Mouse (Mus musculus) embryo, embryonic 9.5 days (tissue): ENCODE measurements around the gene Maml1.
A peak's percentile ranks its signal among the peaks of the same experiment; 100 is the strongest.

Source experiments
- DNase-seq: peaks from one replicate; pipeline ENCODE4 v3.0.0-alpha.2; 2017; ENCODE audit errors: extremely low spot score

Gene Maml1

DNA sequence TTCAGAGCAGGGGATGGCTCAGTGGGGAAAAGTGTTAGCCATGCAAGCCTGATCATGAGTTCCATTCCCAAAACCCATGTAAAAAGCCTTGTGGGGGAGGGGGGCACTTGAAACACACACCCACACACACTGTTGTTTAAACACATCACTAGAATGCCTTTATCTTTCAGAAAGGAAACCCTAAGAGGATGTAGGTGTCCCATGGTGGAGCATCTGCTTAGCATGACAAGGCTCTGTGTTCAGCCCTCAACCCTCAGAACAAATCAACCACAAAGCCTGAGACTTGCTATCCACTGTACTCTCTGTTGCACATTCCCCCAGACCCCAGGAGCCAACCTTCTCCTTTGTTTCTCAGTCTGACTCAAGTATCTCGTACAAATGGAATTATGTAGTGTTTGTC lies 12.1 kb downstream of the Maml1 start:
- DNase-seq: no peak

DNA sequence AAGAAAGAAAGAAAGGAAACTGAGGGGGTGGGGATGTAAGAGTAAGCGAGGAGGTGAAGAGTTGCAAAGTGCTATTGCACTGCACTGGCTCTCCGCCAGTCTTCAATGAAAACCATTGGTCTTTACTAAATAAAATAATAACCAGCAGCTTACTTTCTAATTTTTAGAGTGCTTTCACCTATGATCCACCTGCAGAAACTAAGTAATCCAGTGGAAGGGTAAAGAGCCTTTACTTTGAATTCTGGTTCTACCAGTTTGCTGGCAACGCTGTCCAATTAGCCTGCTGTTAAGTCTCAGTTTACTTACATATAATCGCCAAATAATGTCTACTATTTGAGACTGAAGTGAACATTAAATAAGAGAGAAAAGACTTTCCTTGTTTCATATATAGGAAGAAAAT lies 13.1 kb downstream of the Maml1 start:
- DNase-seq: no peak

DNA sequence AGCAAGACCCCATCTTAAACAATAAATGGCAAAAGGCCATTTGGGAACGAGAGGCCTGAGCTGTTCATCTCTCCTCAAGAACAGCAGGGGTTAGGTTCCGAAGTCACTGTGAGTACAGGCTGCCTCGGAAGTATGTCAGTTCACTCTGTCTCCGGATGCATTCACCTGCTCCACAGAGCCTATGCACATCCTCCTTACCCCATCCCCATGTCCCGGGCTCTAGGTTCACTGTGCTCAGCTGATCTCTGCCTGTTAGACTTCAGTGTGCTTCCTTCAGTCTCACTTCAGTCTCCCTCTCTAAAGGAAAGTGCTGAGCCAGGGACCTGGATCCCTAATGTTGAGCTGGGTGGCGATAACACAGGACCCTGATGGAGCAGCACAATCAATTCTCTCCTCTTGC lies 14.4 kb downstream of the Maml1 start:
- DNase-seq: no peak

DNA sequence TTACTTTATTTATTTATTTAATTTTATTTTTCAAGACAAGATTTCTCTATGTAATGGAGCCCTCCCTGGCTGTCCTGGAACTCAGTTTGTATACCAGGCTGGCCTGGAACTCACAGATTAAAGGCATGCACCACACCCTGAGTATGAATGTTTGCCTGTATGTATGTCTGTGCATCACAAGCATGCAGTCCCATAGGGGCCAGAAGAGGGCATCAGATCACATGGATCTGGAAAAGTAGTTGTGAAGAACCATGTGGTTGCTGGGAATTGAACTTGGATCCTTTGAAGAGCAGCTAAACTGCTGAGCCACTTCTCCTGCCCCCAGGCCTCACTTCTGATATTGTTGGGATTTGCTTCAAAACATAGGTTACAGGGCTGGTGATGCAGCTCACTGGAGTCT lies 15.1 kb downstream of the Maml1 start:
- DNase-seq: no peak

DNA sequence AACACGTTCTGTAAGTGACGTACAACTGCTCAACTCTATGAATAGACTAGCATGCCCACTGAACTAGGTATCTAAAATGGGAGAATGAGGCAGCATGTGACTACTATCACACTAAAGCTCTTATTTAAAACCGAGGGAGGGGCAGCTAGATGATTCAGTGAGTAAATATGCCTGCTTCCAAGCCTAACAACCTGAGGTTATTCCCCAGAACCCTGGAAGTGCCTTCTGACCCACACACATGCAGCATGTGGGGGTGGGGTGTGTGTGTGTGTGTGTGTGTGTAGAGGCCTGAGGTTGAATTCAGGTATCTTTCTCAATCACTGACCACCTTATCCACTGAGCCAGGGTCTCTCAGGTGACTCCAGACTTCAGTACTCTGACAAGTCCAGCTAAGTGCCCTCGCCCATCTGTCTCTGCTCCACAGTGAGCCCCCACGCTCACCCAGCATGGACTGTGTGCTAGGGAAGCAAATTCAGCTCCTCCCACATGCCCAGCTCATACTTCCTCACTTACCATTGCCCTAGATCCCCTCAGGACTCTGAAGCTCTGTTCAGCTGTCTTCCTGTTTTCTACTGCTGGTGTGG lies 16.5 kb downstream of the Maml1 start:
- DNase-seq: no peak

DNA sequence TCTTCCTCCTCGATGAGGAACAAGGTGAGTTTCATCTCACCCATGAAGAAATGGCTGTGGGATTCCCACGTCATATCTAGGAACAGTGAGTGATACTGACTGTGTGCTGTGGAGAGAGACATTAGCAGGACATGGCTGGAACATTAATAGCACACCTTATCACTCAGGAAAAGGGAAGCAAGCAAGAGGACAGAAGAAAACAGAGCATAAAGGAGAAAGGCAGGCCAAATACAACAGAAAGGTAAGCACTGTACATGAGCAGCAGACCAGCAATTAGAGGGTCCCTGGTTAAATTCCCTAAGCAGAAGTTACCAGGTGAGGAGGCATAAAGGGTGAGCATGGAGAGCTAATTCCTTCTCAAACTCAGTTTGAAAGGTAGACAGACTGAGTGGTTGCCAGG lies 17.0 kb downstream of the Maml1 start:
- DNase-seq: no peak

DNA sequence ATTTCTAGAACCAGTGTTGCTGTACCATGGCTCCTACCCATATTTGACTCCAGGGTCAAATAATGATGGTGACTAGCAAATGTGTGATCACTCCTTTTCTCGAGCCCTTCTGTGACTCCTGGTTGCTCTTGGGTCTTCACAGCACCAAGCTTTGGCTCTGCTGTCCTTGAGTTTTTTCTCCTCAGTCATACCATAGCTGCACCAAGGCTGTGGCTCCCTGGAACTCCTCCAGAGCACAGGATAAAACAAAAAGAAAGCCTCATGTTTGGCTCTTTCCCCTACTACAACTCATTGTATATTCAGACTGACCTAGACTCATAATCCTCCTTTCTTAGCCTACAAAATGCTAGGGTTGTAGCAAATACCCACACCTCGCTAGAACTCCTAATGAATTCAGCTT lies 19.3 kb downstream of the Maml1 start:
- no peak for DNase-seq

DNA sequence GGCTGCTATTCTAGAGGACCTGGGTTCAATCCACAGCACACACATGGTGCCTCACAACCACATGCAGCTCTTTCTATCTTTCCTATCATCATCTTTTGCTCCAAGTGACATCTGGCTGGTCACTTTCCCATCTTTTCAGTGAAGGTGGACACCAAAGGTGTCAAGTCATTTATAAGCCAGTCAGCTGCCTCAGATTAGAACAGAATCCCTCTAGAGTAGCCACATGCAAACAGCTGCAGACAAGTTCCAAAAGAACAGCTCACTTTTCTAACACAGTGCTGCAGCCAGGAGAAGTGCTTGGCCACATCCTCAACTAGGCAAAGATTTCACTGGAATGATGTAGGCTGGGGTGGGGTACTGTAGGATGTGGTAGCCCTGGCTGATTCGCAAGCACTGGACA lies 22.2 kb downstream of the Maml1 start:
- no peak for DNase-seq

DNA sequence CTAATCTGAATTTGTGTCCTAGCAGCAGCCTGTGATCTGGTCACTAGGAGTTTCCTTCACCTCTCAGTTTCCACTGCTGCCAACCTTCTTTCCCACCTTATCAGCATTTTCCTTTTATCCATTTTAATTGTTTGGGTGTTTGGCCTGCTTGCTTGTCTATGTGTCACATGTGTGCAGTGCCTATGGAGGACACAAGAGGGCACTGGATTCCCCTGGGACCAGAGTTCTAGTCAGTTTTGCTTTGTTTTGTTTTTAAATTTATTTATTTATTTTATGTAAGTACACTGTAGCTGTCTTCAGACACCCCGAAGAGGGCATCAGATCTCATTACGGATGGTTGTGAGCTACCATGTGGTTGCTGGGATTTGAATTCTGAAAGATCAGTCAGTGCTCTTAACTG lies 22.9 kb downstream of the Maml1 start:
- DNase-seq: no peak

DNA sequence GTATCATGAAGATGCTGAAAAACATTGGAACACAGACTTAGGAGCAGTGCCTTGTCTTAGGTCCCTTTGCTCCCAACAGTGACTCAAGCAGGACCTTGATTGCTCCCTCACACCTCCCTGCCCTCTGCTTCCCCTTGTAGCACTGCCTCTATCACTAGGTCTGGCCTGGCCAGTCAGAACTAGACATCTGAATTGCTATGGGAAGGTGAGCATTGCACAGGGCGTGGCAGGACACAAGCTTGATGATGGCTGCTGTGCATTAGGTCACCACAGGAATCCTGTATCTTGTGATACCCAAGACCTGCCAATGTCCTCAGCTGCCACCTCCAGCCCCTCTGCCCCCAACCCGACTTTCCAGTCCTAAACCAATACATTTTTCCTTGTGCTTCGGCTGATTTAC lies 25.1 kb downstream of the Maml1 start:
- DNase-seq: no peak

DNA sequence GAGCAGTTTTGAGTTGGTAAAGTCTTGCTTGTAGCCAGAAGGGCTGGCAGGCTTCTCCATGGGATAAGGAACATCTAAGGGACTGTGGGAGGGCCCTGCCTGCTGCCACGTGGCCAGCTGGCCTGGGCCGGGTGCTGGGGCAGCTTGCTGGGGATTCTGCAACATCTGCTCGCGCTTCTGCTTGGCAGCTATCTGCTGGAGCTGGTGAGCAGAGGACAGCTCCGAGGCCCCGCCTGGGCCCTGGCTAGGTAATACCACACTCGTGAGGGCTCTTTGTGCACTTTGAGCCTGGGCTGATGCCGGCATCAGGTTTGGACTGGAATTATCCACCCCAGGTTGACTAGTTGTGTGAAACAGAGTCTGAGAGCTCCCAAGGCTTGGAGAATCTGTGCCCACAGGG lies 26.2 kb downstream of the Maml1 start:
- DNase-seq: no peak

DNA sequence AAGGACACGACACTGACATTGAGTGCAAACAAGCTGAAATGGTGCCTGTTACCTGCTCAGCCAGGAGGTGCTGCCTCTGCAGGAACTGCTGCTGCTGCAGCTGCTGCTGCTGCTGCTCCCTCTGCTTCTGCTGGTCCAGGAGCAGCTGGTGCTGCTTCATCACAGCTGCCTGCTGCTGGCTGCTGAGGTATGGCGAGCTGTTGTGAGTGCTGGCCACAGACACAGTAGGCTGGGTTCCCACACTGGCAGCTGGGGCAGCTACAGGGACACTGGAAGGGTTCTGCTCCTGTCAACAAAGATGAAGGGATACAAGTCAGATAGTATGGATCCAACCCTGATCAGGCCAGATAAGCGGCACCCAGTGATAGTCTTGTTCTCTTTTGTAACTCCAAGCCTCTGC lies 28.9 kb downstream of the Maml1 start:
- no peak for DNase-seq

DNA sequence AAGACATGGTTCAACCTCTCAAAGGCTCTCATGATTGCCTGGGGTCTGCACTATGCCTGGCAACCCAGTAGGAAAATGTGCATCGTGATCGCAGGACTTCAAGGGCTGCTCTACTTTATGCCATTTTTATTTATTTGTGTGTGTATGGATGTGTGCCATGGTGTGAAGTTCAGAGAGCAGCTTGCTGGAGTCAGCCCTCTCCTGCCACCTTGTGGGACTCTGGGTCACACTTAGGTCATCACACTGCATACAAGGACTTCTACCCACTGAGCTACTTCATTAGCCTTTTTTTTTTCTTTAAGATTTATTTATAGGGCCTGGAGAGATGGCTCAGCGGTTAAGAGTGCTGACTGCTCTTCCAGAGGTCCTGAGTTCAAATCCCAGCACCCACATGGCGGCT lies 30.1 kb downstream of the Maml1 start:
- DNase-seq: no peak

DNA sequence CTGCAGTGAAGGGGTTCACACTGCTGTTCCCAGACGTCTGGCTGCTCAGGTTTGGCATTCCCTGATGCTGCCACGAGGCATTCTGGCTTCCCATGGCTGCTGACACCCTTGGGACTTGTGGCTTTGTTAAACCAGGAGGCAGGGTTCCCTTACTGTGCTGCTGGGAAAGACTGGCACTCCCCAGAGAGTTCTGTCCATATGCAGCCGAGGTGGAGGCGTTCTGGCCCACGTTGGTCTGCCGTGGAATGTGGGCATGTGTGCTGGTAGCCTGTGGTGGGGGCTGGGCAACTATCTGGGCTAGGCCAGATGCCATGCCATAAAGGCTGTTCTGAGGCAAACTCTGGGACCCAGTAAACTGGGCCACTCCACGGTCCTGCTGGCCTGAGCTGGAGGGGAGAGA lies 33.8 kb downstream of the Maml1 start:
- DNase-seq: no peak

DNA sequence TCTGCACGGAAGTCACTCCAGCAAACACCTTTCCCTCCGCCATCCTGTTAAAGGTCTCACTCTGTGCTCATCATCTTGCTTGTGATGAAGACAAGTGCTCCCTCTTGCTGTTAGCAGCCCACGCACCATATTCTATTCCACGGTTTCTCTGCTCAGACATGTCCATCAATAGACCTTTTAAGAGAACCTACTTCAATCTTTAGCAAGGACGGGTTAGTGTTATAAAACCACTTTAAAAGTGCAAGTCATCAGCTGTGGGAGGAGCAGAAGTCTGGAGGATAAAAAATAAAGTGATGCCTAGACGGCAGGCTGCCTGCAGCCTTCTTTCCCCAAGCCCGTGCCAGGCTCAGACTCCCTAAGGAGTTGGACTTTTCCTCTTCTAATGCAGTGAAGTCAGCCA lies 35.5 kb downstream of the Maml1 start:
- no peak for DNase-seq

DNA sequence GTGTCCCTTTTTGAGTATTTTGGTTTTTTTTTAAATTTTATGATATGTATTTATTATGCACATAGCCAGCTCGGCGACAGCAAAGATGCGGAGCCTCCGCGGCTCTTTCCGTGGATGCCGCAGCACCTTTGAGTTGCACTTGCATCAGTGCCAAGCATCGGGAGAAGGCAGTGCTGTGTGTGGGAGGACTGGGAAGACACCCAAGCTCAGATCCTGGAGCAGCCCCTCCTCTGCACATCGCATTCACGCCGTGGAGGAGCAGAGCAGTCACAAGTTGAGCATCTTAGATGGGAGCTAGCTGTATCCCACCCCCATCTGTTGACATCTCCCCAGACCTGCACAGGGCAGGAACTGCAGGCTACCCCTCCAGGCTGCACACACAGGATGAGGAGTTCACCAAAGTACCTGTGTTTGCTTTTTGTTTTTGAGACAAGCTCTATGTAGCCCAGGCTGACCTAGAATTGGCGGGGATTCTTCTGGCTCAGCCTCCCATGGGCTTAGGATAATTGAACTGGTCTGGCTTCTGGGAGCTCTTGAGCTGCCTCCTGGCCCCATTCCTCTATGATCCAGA lies 38.0 kb downstream of the Maml1 start:
- DNase-seq: no peak

DNA sequence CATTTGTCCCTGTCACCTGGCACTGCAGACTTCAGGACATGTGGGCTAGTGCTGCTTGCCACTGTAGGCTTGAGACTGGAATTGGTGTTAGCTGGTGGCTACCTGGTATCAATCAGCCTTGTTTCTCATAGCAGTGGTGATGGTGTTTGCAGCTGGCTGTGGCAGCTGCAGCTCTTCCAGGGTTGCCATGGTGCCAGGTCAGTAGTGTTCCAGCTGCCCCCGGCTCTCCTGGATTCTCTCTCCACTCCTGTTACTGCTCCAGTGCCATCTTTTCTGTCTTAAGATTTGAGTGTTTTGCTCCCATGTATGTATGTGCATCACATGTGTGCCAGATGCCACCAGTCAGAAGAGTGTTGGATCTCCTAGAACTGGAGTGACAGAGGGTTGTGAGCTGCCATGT lies 38.7 kb downstream of the Maml1 start:
- no peak for DNase-seq

DNA sequence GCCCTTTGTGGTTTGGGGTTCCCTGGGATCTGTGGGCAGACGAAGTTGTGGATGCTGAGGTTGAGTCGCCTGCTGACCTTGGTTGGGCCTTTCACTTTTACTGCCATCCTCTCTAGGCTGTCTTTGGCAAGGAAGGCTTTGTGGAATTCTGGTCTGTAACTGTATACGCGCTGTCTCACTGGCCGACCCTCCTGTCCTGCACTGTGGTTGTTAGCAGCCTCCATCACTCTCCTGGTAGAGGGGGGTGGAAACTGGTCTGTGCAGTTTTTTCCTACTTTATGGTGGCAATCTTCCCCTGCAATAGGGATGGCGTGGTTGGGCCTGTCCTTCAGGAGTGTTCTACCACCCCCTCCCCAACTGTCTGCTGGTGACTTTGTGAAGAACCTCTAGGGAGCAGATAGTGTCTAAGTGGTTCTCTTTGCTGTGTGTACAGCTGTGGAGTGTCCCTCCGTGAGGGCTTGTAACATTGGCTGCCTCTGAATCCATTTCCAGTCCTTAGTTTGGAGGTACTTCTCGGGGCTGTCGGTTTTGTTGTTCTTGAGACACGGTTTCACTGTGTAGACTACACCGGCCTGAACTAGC lies 39.3 kb downstream of the Maml1 start:
- peak; percentile 46 for DNase-seq

DNA sequence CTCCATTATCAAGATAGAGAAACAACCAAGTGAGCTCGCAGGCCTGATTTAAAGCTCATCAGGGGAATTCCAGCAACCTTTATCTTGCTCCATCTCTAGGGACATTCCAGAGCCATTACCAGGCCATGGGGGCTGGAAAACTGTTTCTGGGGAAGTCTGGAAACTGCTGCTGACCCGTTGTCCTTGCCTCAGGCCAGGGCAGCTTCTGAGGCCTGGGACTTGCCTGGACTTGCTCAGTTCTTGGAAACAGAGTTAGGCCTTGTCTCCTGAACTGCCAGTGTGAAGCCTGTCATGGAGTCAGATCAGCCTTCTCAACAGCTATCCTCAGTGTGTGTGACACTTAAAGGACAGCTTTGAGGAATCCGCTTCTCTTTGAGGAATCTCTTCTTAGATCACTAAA lies 39.9 kb downstream of the Maml1 start:
- peak; percentile 66 for DNase-seq

DNA sequence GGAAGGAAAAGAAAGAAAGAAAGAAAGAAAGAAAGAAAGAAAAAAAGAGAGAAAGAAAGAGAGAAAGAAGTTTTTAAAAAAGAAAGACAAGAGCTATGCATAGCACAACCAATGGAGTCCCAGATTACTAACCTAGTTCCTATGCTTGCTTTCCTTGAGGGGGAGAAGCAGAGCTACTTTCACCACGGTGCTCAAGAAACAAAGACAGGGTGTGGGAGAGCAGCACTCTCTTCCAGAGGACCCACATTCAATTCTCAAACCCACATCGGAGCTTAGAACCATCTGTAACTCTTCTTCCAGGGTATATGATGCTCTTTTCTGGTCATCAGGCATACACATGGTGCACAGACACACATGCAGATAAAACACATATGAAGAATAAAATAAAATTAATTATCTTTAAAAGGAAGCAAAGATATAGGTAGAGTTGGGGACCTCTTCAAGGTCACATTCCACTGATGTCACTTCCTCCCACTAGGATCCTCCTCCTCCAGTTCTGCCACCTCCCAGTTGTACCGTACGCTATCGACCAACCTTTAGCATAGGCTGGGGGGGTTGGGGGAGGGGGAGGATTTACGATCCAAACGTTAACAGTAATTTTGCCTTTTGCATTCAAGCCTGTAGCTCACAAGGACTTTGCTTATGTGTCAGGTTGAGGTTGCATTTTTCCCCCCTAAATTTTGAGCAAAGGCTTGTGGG lies 43.5 kb downstream of the Maml1 start:
- no peak for DNase-seq

DNA sequence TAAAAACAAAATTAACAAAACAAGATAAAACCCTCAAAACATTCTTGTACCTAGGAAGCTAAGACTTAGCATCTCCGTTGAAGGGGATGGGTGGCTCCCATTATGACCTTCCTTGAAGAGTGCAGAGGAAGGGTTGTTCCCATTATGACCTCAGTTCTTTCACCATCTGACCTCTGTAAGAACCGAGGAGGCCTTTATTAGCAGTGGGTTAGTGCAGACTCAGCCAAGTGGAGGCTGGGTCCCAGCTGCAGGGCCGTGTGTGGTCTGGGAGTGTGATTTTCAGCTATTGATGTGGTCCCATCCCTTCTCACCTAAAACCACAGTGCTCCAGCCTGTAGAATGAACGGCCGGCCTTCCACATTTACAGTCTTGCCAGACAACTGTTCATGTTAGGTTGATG lies 46.8 kb downstream of the Maml1 start:
- DNase-seq: no peak

DNA sequence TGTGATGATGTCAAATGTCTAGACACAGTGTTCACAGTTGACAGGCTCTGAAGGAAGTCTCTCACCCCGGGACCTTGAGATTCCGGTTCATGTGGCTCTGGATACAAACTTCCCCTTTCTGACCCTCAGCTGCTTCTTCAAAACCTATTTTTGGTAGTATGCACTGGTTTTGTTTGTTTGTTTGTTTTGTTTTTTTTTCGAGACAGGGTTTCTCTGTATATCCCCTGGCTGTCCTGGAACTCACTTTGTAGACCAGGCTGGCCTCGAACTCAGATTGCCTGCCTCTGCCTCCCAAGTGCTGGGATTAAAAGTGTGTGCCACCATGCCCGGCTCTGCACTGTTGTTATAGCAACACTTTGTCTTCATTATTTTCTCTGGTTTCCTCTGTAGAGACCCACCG lies 48.2 kb downstream of the Maml1 start:
- DNase-seq: no peak

DNA sequence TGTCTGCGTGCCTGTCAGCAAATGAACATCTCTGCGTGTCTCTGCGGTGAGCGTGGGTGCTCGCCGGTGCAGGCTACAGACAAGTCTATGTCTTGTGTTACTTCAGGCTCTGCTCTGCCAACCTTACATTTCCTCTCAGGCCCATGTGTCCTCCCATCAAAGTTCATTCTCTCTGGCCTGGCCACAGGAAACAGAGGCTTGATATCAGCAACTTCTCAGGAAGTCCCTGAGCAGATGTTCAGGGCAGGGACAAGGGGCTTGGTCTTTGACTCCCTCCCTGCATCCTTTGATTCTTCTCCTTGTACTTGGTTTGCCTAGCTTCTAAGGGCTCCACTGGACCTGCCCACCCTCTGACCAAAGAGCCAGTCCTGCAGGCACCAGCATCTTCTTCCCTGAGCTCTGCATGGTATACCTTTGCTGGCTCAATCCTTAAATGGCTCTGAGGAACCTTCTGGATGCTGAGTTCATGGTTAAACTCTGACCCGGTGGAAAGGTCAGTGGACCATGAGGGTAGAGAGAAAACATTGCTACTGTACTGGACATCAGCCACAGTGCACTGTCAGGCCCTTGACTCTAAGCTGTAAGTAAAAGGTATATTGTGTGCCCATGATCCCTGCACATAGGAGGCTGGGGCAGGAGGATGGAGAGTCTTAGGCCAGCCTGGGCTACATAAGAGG lies 51.7 kb downstream of the Maml1 start:
- no peak for DNase-seq
